Mouse (Mus musculus) kidney, postnatal 0 days (tissue): Measurements from ENCODE around the gene Cog4. TPM values are rescaled to one million over a fixed set of nuclear protein-coding genes. Genes with fewer than 3 reads are reported as not detected.
"Not testable (repeated sequence)": the region's sequence is repeated elsewhere in the genome, so short reads cannot be mapped to it uniquely, and the experiment has no call there.

Experiments
- ATAC-seq: fragments of 200-750 bp; cut with Nextera tagmentation; replicated peaks from 2 replicates; pipeline ENCODE4 v1.8.0; 2017; ENCODE audit warnings: low read depth, moderate number of reproducible peaks, moderate TSS enrichment, moderate library complexity; ENCODE audit not compliant: low FRiP score
- DNase-seq: peaks from one replicate; pipeline ENCODE4 v3.0.0-alpha.2; 2016; ENCODE audit warnings: low spot score
- H3K27ac ChIP-seq: fragments of 300-500 bp; sonication (generic); 2 replicates; pipeline ENCODE4 v1.5.1; 2014; ENCODE audit warnings: mild to moderate bottlenecking
- H3K27me3 ChIP-seq: fragments of 300-500 bp; sonication (generic); 2 replicates; pipeline ENCODE4 v1.6.1; 2014; ENCODE audit warnings: low read length, mixed read lengths; ENCODE audit not compliant: insufficient read depth
- H3K36me3 ChIP-seq: fragments of 300-500 bp; sonication (generic); 2 replicates; pipeline ENCODE4 v1.6.1; 2014; ENCODE audit warnings: low read length, mixed read lengths; ENCODE audit not compliant: insufficient read depth
- H3K4me1 ChIP-seq: fragments of 300-500 bp; sonication (generic); replicated peaks from 2 replicates; pipeline ENCODE4 v1.6.1; 2014; ENCODE audit warnings: antibody characterized with exemption, low read length, mixed read lengths; ENCODE audit not compliant: insufficient read depth
- H3K4me2 ChIP-seq: fragments of 300-500 bp; sonication (generic); 2 replicates; pipeline ENCODE4 v1.6.1; 2014; ENCODE audit warnings: mild to moderate bottlenecking, low read length, moderate library complexity, mixed read lengths
- H3K4me3 ChIP-seq: fragments of 300-500 bp; sonication (generic); replicated peaks from 2 replicates; pipeline ENCODE4 v1.5.1; 2014; ENCODE audit warnings: low read depth, low read length
- H3K9ac ChIP-seq: fragments of 300-500 bp; sonication (generic); 2 replicates; pipeline ENCODE4 v1.6.1; 2014; ENCODE audit warnings: low read depth, low read length
- H3K9me3 ChIP-seq: fragments of 300-500 bp; sonication (generic); replicated peaks from 2 replicates; pipeline ENCODE4 v1.6.1; 2016; ENCODE audit warnings: low read length, inconsistent platforms, mixed read lengths
- CTCF ChIP-seq: IDR thresholded peaks from 2 replicates; pipeline ENCODE4 v1.5.1; 2016; ENCODE audit warnings: antibody characterized with exemption, low read depth, mild to moderate bottlenecking, moderate library complexity
- WGBS: fragments of 180-500 bp; shearing (Covaris S2); extraction: QIAGEN DNeasy Blood & Tissue Kit; methylation state at CpG from one replicate; pipeline ENCODE4 v1.1.7; 2014; 5-methylcytosine and 5-hydroxymethylcytosine counted together
- polyA plus RNA-seq: library from polyadenylated mRNA; unstranded; fragments of >200 nt; fragmentation: Nextera tagmentation; extraction: Ambion mirVana; gene quantifications from 2 replicates; pipeline ENCODE4 v1.2.1, GENCODE M21; 2015

Gene Cog4
- polyA plus RNA-seq, 1 experiment from 2014 or later = 47.2 TPM

DNA sequence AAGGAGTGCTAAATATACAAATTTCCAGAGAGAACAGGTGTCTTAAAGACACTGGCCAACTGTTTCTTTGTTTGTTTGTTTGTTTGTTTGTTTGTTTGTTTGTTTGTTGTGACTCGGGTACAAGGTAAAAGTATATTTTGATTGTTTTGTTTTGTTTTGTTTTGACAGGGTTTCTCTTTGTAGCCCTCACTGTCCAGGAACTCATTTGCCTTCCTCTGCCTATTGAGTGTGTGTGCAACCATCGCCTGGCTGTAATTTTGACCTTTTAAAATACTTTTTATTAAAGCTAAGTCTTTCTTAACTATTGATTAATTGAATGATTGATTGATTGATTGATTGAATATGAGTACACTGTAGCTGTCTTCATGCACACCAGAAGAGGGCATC lies 56.2 kb downstream of the Cog4 start:
- no peak for TF ChIP-seq CTCF
- Histone ChIP-seq H3K4me3 (peak overlapping the region; percentile 71), H3K9ac (peak overlapping the region; percentile 74), H3K27me3 (no peaks in the 10 kb centered on the region), H3K9me3 (no peaks in the 10 kb centered on the region), H3K4me1 (no peaks in the 10 kb centered on the region; the same call in 1 of the 2 replicates), H3K4me2 (peak overlapping the region; percentile 63), H3K27ac (no peak overlapping the region), H3K36me3 (0 out of 2 replicates have a peak, but pooled peaks cover 3% of the 10 kb centered on the region)
- ATAC-seq (no peak), DNase-seq (no peak)
- 64% methylated on average over 2 of the region's 2 CpGs for WGBS

DNA sequence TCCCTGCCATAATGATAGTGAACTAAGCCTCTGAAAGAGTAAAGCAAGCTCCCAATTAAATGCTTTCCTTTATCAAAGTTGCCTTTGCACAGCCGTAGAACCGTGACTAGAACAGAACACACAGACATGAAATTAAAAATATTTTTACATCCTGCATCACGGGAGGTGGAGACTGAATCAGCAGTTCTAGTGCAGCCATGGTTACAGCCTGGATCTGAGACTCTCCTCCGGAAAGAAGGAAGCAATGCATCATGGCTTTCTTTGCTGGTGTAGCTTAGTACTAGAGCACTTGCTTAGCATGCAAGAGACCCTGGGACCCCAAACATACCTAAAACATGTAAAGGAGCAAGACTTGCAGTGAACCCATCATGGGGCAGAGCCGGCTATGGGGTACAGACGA lies 59.0 kb downstream of the Cog4 start:
- no peak overlapping the region for H3K27ac ChIP-seq
- H3K9ac ChIP-seq = no peak overlapping the region
- no peak for ATAC-seq
- H3K4me2 ChIP-seq = no peak overlapping the region
- H3K36me3 ChIP-seq = no peaks in the 10 kb centered on the region
- H3K4me3 ChIP-seq = no peak overlapping the region
- no peaks in the 10 kb centered on the region; the same call in 1 of the 2 replicates for H3K4me1 ChIP-seq
- no peaks in the 10 kb centered on the region for H3K27me3 ChIP-seq
- no peaks in the 10 kb centered on the region for H3K9me3 ChIP-seq
- TF ChIP-seq CTCF = no peak
- 87% methylated on average over 6 of the region's 6 CpGs for WGBS
- no peak for DNase-seq

DNA sequence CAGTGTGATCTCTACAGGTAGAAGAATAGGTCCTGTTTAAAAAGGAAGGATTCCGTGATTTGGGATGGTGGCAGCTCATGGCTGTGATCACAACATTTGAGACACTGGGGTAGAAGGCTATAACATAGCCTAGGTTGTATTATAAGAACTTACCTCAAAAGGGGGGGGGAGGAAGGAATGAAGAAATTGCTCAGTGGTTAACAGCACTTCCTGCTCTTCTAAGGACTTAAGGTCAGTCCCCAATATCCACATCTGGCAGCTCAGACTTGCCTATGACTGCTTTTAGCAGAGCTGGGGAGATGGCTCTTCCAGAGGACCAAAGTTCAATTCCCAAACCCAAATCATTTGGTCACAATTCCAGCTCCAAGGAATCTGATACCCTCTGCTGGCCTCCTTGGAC lies 60.3 kb downstream of the Cog4 start:
- no peak for ATAC-seq
- H3K4me3 ChIP-seq = no peak overlapping the region
- DNase-seq = no peak
- 91% methylated on average over 1 of the region's 1 CpGs for WGBS
- H3K4me1 ChIP-seq = no peaks in the 10 kb centered on the region; the same call in 1 of the 2 replicates
- H3K27me3 ChIP-seq = no peaks in the 10 kb centered on the region
- TF ChIP-seq CTCF = no peak
- no peak overlapping the region for H3K9ac ChIP-seq
- no peak overlapping the region for H3K4me2 ChIP-seq
- H3K36me3 ChIP-seq = no peaks in the 10 kb centered on the region
- H3K9me3 ChIP-seq = no peaks in the 10 kb centered on the region
- no peak overlapping the region for H3K27ac ChIP-seq

DNA sequence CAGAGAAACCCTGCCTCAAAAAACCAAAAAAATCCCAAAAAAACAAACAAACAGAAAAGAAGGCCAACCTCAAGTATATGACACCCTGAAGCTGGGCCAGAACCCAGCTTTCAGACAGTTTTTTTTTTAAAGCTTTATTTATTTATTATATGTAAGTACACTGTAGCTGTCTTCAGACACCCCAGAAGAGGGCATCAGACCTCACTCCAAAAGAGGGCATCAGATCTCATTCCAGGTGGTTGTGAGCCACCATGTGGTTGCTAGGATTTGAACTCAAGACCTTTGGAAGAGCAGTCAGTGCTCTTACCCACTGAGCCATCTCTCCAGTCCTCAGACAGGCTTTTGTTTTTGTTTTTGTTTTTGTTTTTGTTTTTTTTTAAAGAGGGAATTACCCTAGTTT lies 63.5 kb downstream of the Cog4 start:
- not testable (repeated sequence) for H3K4me3 ChIP-seq, ATAC-seq, H3K27ac ChIP-seq, DNase-seq, H3K36me3 ChIP-seq, H3K9ac ChIP-seq, H3K27me3 ChIP-seq, H3K4me1 ChIP-seq, H3K9me3 ChIP-seq, H3K4me2 ChIP-seq

DNA sequence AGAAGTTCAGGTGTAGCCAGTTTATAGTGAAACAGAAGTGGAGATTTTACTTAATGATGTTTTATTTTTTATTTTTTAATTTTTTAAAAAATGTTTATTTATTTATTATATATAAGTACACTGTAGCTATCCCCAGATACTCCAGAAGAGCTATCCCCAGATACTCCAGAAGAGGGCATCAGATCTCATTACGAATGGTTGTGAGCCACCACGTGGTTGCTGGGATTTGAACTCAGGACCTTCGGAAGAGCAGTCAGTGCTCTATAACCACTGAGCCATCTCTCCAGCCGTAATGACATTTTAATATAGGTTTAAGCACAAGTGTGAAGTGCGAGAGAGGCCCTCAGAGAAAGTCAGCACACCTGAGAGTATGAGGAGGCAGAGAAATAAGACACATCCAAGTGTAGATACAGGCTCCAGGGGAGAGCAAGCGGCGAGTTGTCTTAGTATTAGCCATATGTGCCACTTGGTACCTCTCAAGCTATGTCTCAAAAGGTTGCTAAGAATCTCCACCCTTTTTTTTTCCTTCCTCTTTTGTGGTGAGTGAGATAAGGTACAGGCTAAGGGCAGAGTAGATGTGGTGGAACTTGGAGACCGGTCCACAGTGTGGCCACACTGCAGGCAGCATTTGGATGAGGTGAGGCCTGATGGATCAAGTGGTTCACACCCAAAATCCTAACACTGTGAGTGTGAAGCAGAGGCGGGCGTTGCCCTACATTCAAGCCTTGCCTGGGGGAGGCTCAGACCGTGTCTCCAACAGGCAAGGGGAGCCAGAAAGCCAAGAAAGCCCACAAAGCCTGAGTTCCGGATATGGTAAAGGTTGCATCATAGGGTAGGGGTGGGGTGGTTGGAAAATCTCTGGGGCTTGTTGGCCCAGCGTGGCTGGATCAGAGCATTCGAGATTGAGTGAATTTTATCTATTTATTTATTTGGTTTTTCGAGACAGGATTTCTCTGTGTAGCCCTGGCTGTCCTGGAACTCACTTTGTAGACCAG lies 65.5 kb downstream of the Cog4 start:
- no peak for ATAC-seq
- Histone ChIP-seq H3K36me3 (no peaks in the 10 kb centered on the region), H3K4me2 (no peak overlapping the region), H3K4me1 (no peaks in the 10 kb centered on the region), H3K9ac (no peak overlapping the region), H3K4me3 (no peak overlapping the region), H3K9me3 (no peaks in the 10 kb centered on the region), H3K27ac (no peak overlapping the region), H3K27me3 (no peaks in the 10 kb centered on the region)
- DNase-seq = no peak
- WGBS = 87% methylated on average over 15 of the region's 15 CpGs
- TF ChIP-seq CTCF = 0 out of 2 replicates have a peak, but pooled peaks have one; percentile 16

DNA sequence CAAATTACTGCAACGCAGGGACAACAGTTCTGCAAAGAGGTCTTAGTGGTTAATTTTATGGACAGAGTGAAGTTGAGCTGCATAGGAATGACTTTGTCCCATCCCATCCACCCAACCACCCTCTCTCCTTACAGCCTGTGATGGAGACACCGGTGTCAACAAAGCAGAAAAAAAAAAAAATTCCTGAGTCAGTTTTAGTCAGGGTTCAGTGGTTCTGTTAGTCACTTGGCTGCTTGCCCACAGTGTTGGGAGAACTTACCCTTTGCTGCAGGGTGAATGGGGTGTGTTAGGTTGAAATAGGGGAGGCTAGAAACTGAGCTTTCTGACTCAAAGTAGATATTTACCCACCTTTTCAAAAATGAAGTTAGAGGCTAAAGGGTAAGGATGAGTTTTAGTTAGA lies 71.0 kb downstream of the Cog4 start:
- H3K9ac ChIP-seq = no peak overlapping the region
- no peak for TF ChIP-seq CTCF
- ATAC-seq (peak; percentile 33; the same call in 1 of the 2 replicates), DNase-seq (peak; percentile 74)
- peak overlapping the region; percentile 47; the same call in 1 of the 2 replicates for H3K27ac ChIP-seq
- 23% methylated on average over 2 of the region's 2 CpGs for WGBS
- no peak overlapping the region for H3K4me2 ChIP-seq
- no peaks in the 10 kb centered on the region for H3K27me3 ChIP-seq
- H3K36me3 ChIP-seq = no peaks in the 10 kb centered on the region
- H3K4me1 ChIP-seq = peaks cover 29% of the 10 kb centered on the region
- H3K9me3 ChIP-seq = no peaks in the 10 kb centered on the region
- no peak overlapping the region for H3K4me3 ChIP-seq
